Mouse (Mus musculus) embryonic facial prominence, embryonic 11.5 days (tissue): ENCODE measurements around the gene Pgap3. TPM values are rescaled to one million over a fixed set of nuclear protein-coding genes. Genes with fewer than 3 reads are reported as not detected.

Source experiments
- ATAC-seq: fragments of 200-750 bp; cut with Nextera tagmentation; replicated peaks from 2 replicates; pipeline ENCODE4 v1.8.0; 2017; ENCODE audit warnings: low read depth; ENCODE audit not compliant: insufficient number of reproducible peaks, low FRiP score, low TSS enrichment
- DNase-seq: peaks from one replicate; pipeline ENCODE4 v3.0.0-alpha.2; 2015; ENCODE audit warnings: low spot score
- H3K27ac ChIP-seq: fragments of 300-500 bp; sonication (generic); replicated peaks from 2 replicates; pipeline ENCODE4 v1.5.1; 2014; ENCODE audit warnings: mild to moderate bottlenecking, low read depth, low read length, control low read depth
- H3K27me3 ChIP-seq: fragments of 300-500 bp; sonication (generic); 2 replicates; pipeline ENCODE4 v1.6.1; 2014; ENCODE audit warnings: mild to moderate bottlenecking, low read length, moderate library complexity, mixed read lengths; ENCODE audit not compliant: control insufficient read depth, insufficient read depth
- H3K36me3 ChIP-seq: fragments of 300-500 bp; sonication (generic); replicated peaks from 2 replicates; pipeline ENCODE4 v1.6.1; 2014; ENCODE audit warnings: low read depth, mild to moderate bottlenecking, low read length, moderate library complexity, mixed read lengths; ENCODE audit not compliant: control insufficient read depth, insufficient read depth
- H3K4me1 ChIP-seq: fragments of 300-500 bp; sonication (generic); 2 replicates; pipeline ENCODE4 v1.6.1; 2014; ENCODE audit warnings: low read length, mixed read lengths; ENCODE audit not compliant: control insufficient read depth, insufficient read depth
- H3K4me2 ChIP-seq: fragments of 300-500 bp; sonication (generic); 2 replicates; pipeline ENCODE4 v1.6.1; 2014; ENCODE audit warnings: low read depth, mild to moderate bottlenecking, control low read depth, low read length, moderate library complexity
- H3K4me3 ChIP-seq: fragments of 300-500 bp; sonication (generic); 2 replicates; pipeline ENCODE4 v1.5.1; 2014; ENCODE audit warnings: low read depth, low read length, control low read depth
- H3K9ac ChIP-seq: fragments of 300-500 bp; sonication (generic); replicated peaks from 2 replicates; pipeline ENCODE4 v1.6.1; 2014; ENCODE audit warnings: mild to moderate bottlenecking, control low read depth, low read length
- H3K9me3 ChIP-seq: fragments of 300-500 bp; sonication (generic); replicated peaks from 2 replicates; pipeline ENCODE4 v1.6.1; 2016; ENCODE audit warnings: mild to moderate bottlenecking, low read length, inconsistent platforms, mixed read lengths; ENCODE audit not compliant: control insufficient read depth
- WGBS: fragments of 180-500 bp; shearing (Covaris S2); extraction: QIAGEN DNeasy Blood & Tissue Kit; methylation state at CpG from one replicate; pipeline ENCODE4 v1.1.7; 2014; 5-methylcytosine and 5-hydroxymethylcytosine counted together
- polyA plus RNA-seq: library from polyadenylated mRNA; unstranded; fragments of >200 nt; fragmentation: Nextera tagmentation; extraction: Ambion mirVana; gene quantifications from 2 replicates; pipeline ENCODE4 v1.2.1, GENCODE M21; 2014

The Pgap3 gene
- polyA plus RNA-seq, 1 experiment from 2014 or later = 6.5 TPM

- DNase-seq (no peak), ATAC-seq (no peak)
- H3K4me2 ChIP-seq = no peak overlapping the region
- no peaks in the 10 kb centered on the region for H3K9me3 ChIP-seq
- H3K4me1 ChIP-seq = no peaks in the 10 kb centered on the region
- peaks cover 2% of the 10 kb centered on the region; the same call in 1 of the 2 replicates for H3K27me3 ChIP-seq
- H3K36me3 ChIP-seq = no peaks in the 10 kb centered on the region; the same call in 1 of the 2 replicates
- WGBS = 92% methylated on average over 7 of the region's 7 CpGs
- no peak overlapping the region for H3K27ac ChIP-seq
- no peak overlapping the region for H3K4me3 ChIP-seq
- no peak overlapping the region for H3K9ac ChIP-seq
These were observed 20.9 kb downstream of the Pgap3 start for GRCm38 (mm10) chr11:98379379-98379778.

GRCm38 (mm10) chr11:98377787-98378186, 22.5 kb downstream of the Pgap3 start:
- 91% methylated on average over 11 of the region's 11 CpGs for WGBS
- DNase-seq = no peak
- Histone ChIP-seq H3K27ac (no peak overlapping the region), H3K9ac (no peak overlapping the region), H3K4me1 (no peaks in the 10 kb centered on the region), H3K27me3 (no peaks in the 10 kb centered on the region), H3K4me2 (no peak overlapping the region), H3K9me3 (no peaks in the 10 kb centered on the region), H3K36me3 (no peaks in the 10 kb centered on the region; the same call in 1 of the 2 replicates), H3K4me3 (no peak overlapping the region)
- no peak for ATAC-seq

- DNase-seq (no peak), ATAC-seq (no peak)
- H3K4me3 ChIP-seq = no peak overlapping the region
- no peaks in the 10 kb centered on the region for H3K9me3 ChIP-seq
- no peaks in the 10 kb centered on the region for H3K27me3 ChIP-seq
- no peak overlapping the region for H3K27ac ChIP-seq
- no peaks in the 10 kb centered on the region for H3K4me1 ChIP-seq
- 77% methylated on average over 5 of the region's 5 CpGs for WGBS
- no peak overlapping the region for H3K4me2 ChIP-seq
- H3K36me3 ChIP-seq = no peaks in the 10 kb centered on the region; the same call in 1 of the 2 replicates
- no peak overlapping the region for H3K9ac ChIP-seq
These were observed 23.5 kb downstream of the Pgap3 start for GRCm38 (mm10) chr11:98376756-98377155.

- Histone ChIP-seq H3K27me3 (no peaks in the 10 kb centered on the region), H3K27ac (no peak overlapping the region), H3K4me1 (no peaks in the 10 kb centered on the region), H3K9ac (no peak overlapping the region), H3K4me3 (no peak overlapping the region), H3K4me2 (no peak overlapping the region), H3K9me3 (no peaks in the 10 kb centered on the region), H3K36me3 (no peaks in the 10 kb centered on the region; the same call in 1 of the 2 replicates)
- WGBS = 89% methylated on average over 8 of the region's 8 CpGs
- ATAC-seq = no peak
- no peak for DNase-seq
These were observed 26.0 kb downstream of the Pgap3 start for GRCm38 (mm10) chr11:98374266-98374665.

GRCm38 (mm10) chr11:98373244-98373643, 27.0 kb downstream of the Pgap3 start:
- Histone ChIP-seq H3K4me1 (no peaks in the 10 kb centered on the region), H3K27me3 (no peaks in the 10 kb centered on the region), H3K9me3 (no peaks in the 10 kb centered on the region), H3K36me3 (no peaks in the 10 kb centered on the region; the same call in 1 of the 2 replicates), H3K27ac (no peak overlapping the region), H3K4me3 (no peak overlapping the region), H3K4me2 (no peak overlapping the region), H3K9ac (no peak overlapping the region)
- no peak for ATAC-seq
- WGBS = 86% methylated on average over 6 of the region's 6 CpGs
- DNase-seq = no peak

- Histone ChIP-seq H3K27ac (no peak overlapping the region), H3K4me1 (no peaks in the 10 kb centered on the region), H3K9ac (no peak overlapping the region), H3K27me3 (no peaks in the 10 kb centered on the region), H3K9me3 (no peaks in the 10 kb centered on the region), H3K4me2 (no peak overlapping the region), H3K4me3 (no peak overlapping the region), H3K36me3 (no peaks in the 10 kb centered on the region; the same call in 1 of the 2 replicates)
- WGBS = 12% methylated on average over 2 of the region's 2 CpGs
- ATAC-seq = no peak
- peak; percentile 85 for DNase-seq
These were observed 27.9 kb downstream of the Pgap3 start for GRCm38 (mm10) chr11:98372406-98372805.

- 36% methylated on average over 10 of the region's 10 CpGs for WGBS
- Histone ChIP-seq H3K36me3 (no peaks in the 10 kb centered on the region; the same call in 1 of the 2 replicates), H3K4me2 (no peak overlapping the region), H3K9me3 (no peaks in the 10 kb centered on the region), H3K9ac (peak overlapping the region; percentile 9; the same call in 1 of the 2 replicates), H3K27me3 (no peaks in the 10 kb centered on the region), H3K4me1 (no peaks in the 10 kb centered on the region), H3K27ac (no peak overlapping the region), H3K4me3 (no peak overlapping the region)
- ATAC-seq (peak; percentile 66; the same call in 1 of the 2 replicates), DNase-seq (peak; percentile 35)
These were observed 28.6 kb downstream of the Pgap3 start for GRCm38 (mm10) chr11:98371556-98372240.

- DNase-seq (no peak), ATAC-seq (no peak)
- Histone ChIP-seq H3K4me3 (no peak overlapping the region), H3K4me2 (no peak overlapping the region), H3K9ac (no peak overlapping the region), H3K27ac (no peak overlapping the region), H3K9me3 (no peaks in the 10 kb centered on the region), H3K4me1 (no peaks in the 10 kb centered on the region), H3K36me3 (no peaks in the 10 kb centered on the region), H3K27me3 (no peaks in the 10 kb centered on the region)
- 72% methylated on average over 2 of the region's 2 CpGs for WGBS
These were observed 29.7 kb downstream of the Pgap3 start for GRCm38 (mm10) chr11:98370588-98370987.
